Mouse (Mus musculus) liver, embryonic 15.5 days (tissue): ENCODE data around the gene BC067074. TPM values are rescaled to one million over a fixed set of nuclear protein-coding genes. Genes with fewer than 3 reads are reported as not detected.

Source experiments
- ATAC-seq: fragments of 200-750 bp; cut with Nextera tagmentation; 2 replicates; pipeline ENCODE4 v1.8.0; 2017; ENCODE audit warnings: moderate number of reproducible peaks, mild to moderate bottlenecking, moderate library complexity; ENCODE audit not compliant: insufficient read depth
- H3K27ac ChIP-seq: fragments of 300-500 bp; sonication (generic); replicated peaks from 2 replicates; pipeline ENCODE4 v1.5.1; 2015; ENCODE audit warnings: mild to moderate bottlenecking, inconsistent platforms
- H3K27me3 ChIP-seq: fragments of 300-500 bp; sonication (generic); 2 replicates; pipeline ENCODE4 v1.6.1; 2015; ENCODE audit warnings: mild to moderate bottlenecking, inconsistent platforms
- H3K36me3 ChIP-seq: fragments of 300-500 bp; sonication (generic); replicated peaks from 2 replicates; pipeline ENCODE4 v1.6.1; 2015; ENCODE audit warnings: moderate library complexity, mild to moderate bottlenecking, inconsistent platforms
- H3K4me1 ChIP-seq: fragments of 300-500 bp; sonication (generic); replicated peaks from 2 replicates; pipeline ENCODE4 v1.6.1; 2015; ENCODE audit warnings: inconsistent platforms
- H3K4me2 ChIP-seq: fragments of 300-500 bp; sonication (generic); 2 replicates; pipeline ENCODE4 v1.6.1; 2015; ENCODE audit warnings: moderate library complexity, mild to moderate bottlenecking, inconsistent platforms
- H3K4me3 ChIP-seq: fragments of 300-500 bp; sonication (generic); replicated peaks from 2 replicates; pipeline ENCODE4 v1.5.1; 2015; ENCODE audit warnings: mild to moderate bottlenecking, inconsistent platforms
- H3K9ac ChIP-seq: fragments of 300-500 bp; sonication (generic); 2 replicates; pipeline ENCODE4 v1.6.1; 2015; ENCODE audit warnings: moderate library complexity, mild to moderate bottlenecking, inconsistent platforms
- H3K9me3 ChIP-seq: fragments of 300-500 bp; sonication (generic); replicated peaks from 2 replicates; pipeline ENCODE4 v1.6.1; 2016; ENCODE audit warnings: inconsistent platforms
- WGBS: fragments of 180-500 bp; shearing (Covaris S2); methylation state at CpG from one replicate; pipeline ENCODE4 v1.1.7; 2015; ENCODE audit warnings: mixed read lengths; ENCODE audit not compliant: insufficient replicate concordance; 5-methylcytosine and 5-hydroxymethylcytosine counted together
- polyA plus RNA-seq: library from polyadenylated mRNA; unstranded; fragments of >200 nt; fragmentation: Nextera tagmentation; extraction: Ambion mirVana; gene quantifications from 2 replicates; pipeline ENCODE4 v1.2.1, GENCODE M21; 2015

Gene BC067074
- polyA plus RNA-seq, 1 experiment from 2014 or later: 0.18 TPM

- Histone ChIP-seq H3K9ac (no peak overlapping the region), H3K27ac (no peak overlapping the region)
- WGBS: 73% methylated on average over 8 of the region's 8 CpGs
These were observed 21.8 kb upstream of the BC067074 start for GRCm38 (mm10) chr13:113271189-113271588.

GRCm38 (mm10) chr13:113287141-113287540 lies 5.8 kb upstream of the BC067074 start:
- no peak overlapping the region for H3K9ac ChIP-seq
- WGBS: 63% methylated on average over 7 of the region's 7 CpGs
- no peak overlapping the region for H3K4me3 ChIP-seq
- H3K27ac ChIP-seq: no peak overlapping the region
- ATAC-seq: no peak
- H3K27me3 ChIP-seq: peaks cover 8% of the 10 kb centered on the region
- no peak overlapping the region for H3K4me2 ChIP-seq
- no peaks in the 10 kb centered on the region for H3K36me3 ChIP-seq
- no peaks in the 10 kb centered on the region for H3K4me1 ChIP-seq
- no peaks in the 10 kb centered on the region for H3K9me3 ChIP-seq

More at GRCm38 (mm10) chr13:113271189-113271588, 21.8 kb upstream of the BC067074 start:
- Histone ChIP-seq H3K4me1 (no peaks in the 10 kb centered on the region), H3K36me3 (no peaks in the 10 kb centered on the region), H3K27me3 (no peaks in the 10 kb centered on the region), H3K4me2 (no peak overlapping the region), H3K9me3 (no peaks in the 10 kb centered on the region), H3K4me3 (no peak overlapping the region)
- ATAC-seq: no peak

- Histone ChIP-seq H3K4me2 (no peak overlapping the region), H3K27me3 (peaks cover 22% of the 10 kb centered on the region), H3K27ac (no peak overlapping the region), H3K4me3 (no peak overlapping the region), H3K9ac (no peak overlapping the region), H3K36me3 (no peaks in the 10 kb centered on the region), H3K9me3 (no peaks in the 10 kb centered on the region), H3K4me1 (no peaks in the 10 kb centered on the region; the same call in 1 of the 2 replicates)
- WGBS: 60% methylated on average over 7 of the region's 7 CpGs
- no peak for ATAC-seq
These were observed 4.5 kb upstream of the BC067074 start for GRCm38 (mm10) chr13:113288210-113289197.

GRCm38 (mm10) chr13:113289760-113290159 lies 3.2 kb upstream of the BC067074 start:
- Histone ChIP-seq H3K27me3 (peaks cover 34% of the 10 kb centered on the region), H3K4me3 (no peak overlapping the region), H3K4me2 (no peak overlapping the region), H3K9me3 (no peaks in the 10 kb centered on the region), H3K27ac (no peak overlapping the region), H3K4me1 (no peaks in the 10 kb centered on the region; the same call in 1 of the 2 replicates), H3K9ac (no peak overlapping the region), H3K36me3 (no peaks in the 10 kb centered on the region)
- 51% methylated on average over 4 of the region's 4 CpGs for WGBS
- no peak for ATAC-seq

- peaks cover 37% of the 10 kb centered on the region for H3K27me3 ChIP-seq
- no peak overlapping the region for H3K4me3 ChIP-seq
- 61% methylated on average over 8 of the region's 8 CpGs for WGBS
- no peak for ATAC-seq
- no peaks in the 10 kb centered on the region; the same call in 1 of the 2 replicates for H3K4me1 ChIP-seq
- no peak overlapping the region for H3K27ac ChIP-seq
- H3K9ac ChIP-seq: no peak overlapping the region
- no peak overlapping the region for H3K4me2 ChIP-seq
- no peaks in the 10 kb centered on the region for H3K9me3 ChIP-seq
- H3K36me3 ChIP-seq: no peaks in the 10 kb centered on the region
These were observed 958 bp upstream of the BC067074 start for GRCm38 (mm10) chr13:113292001-113292400.

GRCm38 (mm10) chr13:113293707-113294432 lies 911 bp downstream of the BC067074 start:
- Histone ChIP-seq H3K9me3 (no peaks in the 10 kb centered on the region), H3K4me1 (no peaks in the 10 kb centered on the region; the same call in 1 of the 2 replicates), H3K27ac (no peak overlapping the region), H3K4me2 (peak overlapping the region; percentile 66), H3K4me3 (no peak overlapping the region; the same call in 1 of the 2 replicates), H3K36me3 (no peaks in the 10 kb centered on the region), H3K27me3 (peaks cover 37% of the 10 kb centered on the region), H3K9ac (no peak overlapping the region)
- WGBS: 55% methylated on average over 11 of the region's 11 CpGs
- ATAC-seq: no peak

GRCm38 (mm10) chr13:113295817-113296485 lies 3.0 kb downstream of the BC067074 start:
- Histone ChIP-seq H3K4me3 (no peak overlapping the region), H3K4me1 (no peaks in the 10 kb centered on the region; the same call in 1 of the 2 replicates), H3K4me2 (no peak overlapping the region), H3K27ac (no peak overlapping the region), H3K9ac (no peak overlapping the region), H3K36me3 (no peaks in the 10 kb centered on the region), H3K9me3 (no peaks in the 10 kb centered on the region), H3K27me3 (peaks cover 37% of the 10 kb centered on the region)
- WGBS: 78% methylated on average over 10 of the region's 10 CpGs
- no peak for ATAC-seq

- Histone ChIP-seq H3K4me1 (no peaks in the 10 kb centered on the region), H3K4me3 (no peak overlapping the region), H3K9ac (no peak overlapping the region), H3K27ac (no peak overlapping the region), H3K9me3 (no peaks in the 10 kb centered on the region), H3K4me2 (no peak overlapping the region), H3K36me3 (no peaks in the 10 kb centered on the region), H3K27me3 (no peaks in the 10 kb centered on the region)
- 61% methylated on average over 4 of the region's 4 CpGs for WGBS
- no peak for ATAC-seq
These were observed 13.6 kb downstream of the BC067074 start for GRCm38 (mm10) chr13:113306581-113306980.

GRCm38 (mm10) chr13:113319588-113319987 lies 26.6 kb downstream of the BC067074 start:
- no peak overlapping the region for H3K9ac ChIP-seq

GRCm38 (mm10) chr13:113321972-113322371 lies 29.0 kb downstream of the BC067074 start:
- no peaks in the 10 kb centered on the region for H3K27me3 ChIP-seq
- no peaks in the 10 kb centered on the region for H3K9me3 ChIP-seq
- H3K36me3 ChIP-seq: no peaks in the 10 kb centered on the region
- no peaks in the 10 kb centered on the region for H3K4me1 ChIP-seq
- no peak overlapping the region for H3K4me2 ChIP-seq
- 16% methylated on average over 6 of the region's 6 CpGs for WGBS
- no peak overlapping the region for H3K4me3 ChIP-seq
- no peak overlapping the region for H3K27ac ChIP-seq
- no peak overlapping the region for H3K9ac ChIP-seq
- ATAC-seq: no peak

More at GRCm38 (mm10) chr13:113319588-113319987, 26.6 kb downstream of the BC067074 start:
- Histone ChIP-seq H3K27ac (no peak overlapping the region), H3K4me1 (no peaks in the 10 kb centered on the region), H3K27me3 (no peaks in the 10 kb centered on the region), H3K4me3 (no peak overlapping the region), H3K4me2 (no peak overlapping the region), H3K36me3 (no peaks in the 10 kb centered on the region), H3K9me3 (no peaks in the 10 kb centered on the region)
- WGBS: 64% methylated on average over 5 of the region's 5 CpGs
- no peak for ATAC-seq
